Mouse (Mus musculus) large intestine, adult 2 months (tissue): Measurements from ENCODE around the gene Prg3. TPM values are rescaled to one million over a fixed set of nuclear protein-coding genes. Genes with fewer than 3 reads are reported as not detected.

Source experiments
- DNase-seq: peaks from one replicate; pipeline ENCODE4 v3.0.0-alpha.2; 2012; ENCODE audit warnings: low read depth, low spot score
- WGBS: fragments of 180-500 bp; shearing (Covaris S2); methylation state at CpG from one replicate; pipeline ENCODE4 v1.1.7; 2018; 5-methylcytosine and 5-hydroxymethylcytosine counted together
- polyA plus RNA-seq: library from polyadenylated mRNA; depleted of rRNA; stranded (reverse); fragments of >200 nt; gene quantifications from 2 replicates; pipeline ENCODE4 v1.2.3, GENCODE M21; 2012; rRNA removed

The Prg3 gene
- not detected in 2 replicates for polyA plus RNA-seq

DNA sequence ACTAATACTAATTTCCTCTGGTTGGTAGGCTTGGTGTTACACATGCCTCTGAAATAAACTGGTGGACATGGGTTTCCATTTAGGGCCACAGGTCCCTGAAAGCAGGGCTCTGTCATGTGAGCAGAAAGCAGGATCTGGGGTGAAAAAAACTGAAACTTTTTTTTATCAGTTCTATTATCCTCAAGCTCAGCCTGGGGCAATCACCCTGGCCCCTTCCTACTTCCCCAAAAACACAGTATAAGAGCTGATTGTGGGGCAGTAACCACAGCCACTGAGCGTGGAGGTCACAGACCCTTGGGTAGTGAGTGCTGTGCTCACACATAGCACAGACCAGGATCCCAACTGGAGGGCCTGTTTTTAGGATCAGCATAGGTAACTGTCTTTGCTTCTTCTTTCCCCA, at the start of gene Prg3:
Prg3 (plus strand) TSS at position 286 of the 400 bp plus-strand sequence.
- DNase-seq = no peak
- 71% methylated on average over 1 of the region's 1 CpGs for WGBS

DNA sequence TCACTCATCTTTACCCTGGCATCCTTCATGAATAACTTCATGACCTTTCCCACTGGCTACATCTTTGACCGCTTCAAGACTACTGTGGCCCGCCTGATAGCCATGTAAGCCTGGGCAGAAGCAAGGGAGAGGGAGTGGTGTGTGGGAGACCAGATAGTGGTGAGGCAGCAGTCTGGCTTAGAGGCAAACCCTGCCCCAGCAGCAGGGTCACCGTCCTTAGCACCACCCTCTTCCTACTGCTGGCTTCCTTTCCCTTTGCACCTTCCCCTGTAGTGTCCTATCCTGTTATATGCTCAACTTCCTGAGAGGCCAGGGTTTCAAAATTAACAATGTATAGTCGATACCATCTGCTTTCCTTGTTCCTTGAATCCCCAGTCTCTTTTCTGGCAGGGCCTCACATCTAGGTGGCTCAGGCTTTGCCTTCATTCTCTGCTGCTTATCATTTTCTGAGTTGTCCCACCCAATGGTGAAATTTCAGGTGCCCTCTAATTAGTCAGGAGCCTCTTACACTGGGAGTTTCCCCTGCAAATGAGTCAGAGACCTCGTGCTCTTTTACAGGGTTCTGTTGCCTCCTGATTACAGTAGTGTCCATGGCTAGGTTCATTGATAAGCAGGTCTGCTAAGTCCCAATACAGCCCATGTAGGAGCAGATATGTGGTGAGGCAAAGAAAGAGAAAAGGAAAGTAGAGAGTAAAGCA, 49.6 kb upstream of the Prg3 start:
- WGBS = 32% methylated on average over 5 of the region's 5 CpGs
- no peak for DNase-seq

DNA sequence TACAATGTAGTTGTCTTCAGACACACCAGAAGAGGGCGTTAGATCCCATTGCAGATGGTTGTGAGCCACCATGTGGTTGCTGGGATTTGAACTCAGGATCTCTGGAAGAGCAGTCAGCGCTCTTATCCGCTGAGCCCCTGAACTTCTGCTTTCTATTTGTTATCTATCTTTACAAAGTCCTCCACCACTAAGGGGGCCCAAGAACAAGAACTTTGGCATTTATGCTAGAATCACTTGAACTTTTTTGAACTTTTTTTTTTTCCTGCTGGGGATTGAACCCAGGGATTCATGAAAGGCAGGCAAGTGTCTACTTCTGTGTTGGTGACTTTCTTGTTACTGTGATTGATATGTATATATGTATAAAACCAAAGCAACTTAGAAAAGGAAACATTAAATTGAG, 48.7 kb upstream of the Prg3 start:
- no peak for DNase-seq
- 88% methylated on average over 3 of the region's 3 CpGs for WGBS

DNA sequence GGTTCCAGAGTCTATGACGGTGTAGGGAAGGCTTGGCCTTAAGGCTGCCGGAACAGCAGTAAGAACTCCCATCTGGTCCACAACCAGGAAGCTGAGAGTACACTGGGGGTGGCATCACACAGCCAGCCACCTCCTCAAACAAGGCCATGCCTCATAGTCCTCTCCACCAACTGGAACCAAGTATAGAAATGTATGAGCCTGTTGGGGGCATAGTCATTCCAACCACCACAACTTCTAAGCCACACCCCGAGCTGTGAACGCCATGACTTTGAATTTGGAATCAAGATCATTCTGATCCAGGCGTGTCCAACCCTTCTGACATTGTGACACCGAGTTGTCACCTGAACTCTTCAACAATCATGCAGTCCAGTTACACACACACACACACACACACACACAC, 48.3 kb upstream of the Prg3 start:
- 91% methylated on average over 6 of the region's 6 CpGs for WGBS

DNA sequence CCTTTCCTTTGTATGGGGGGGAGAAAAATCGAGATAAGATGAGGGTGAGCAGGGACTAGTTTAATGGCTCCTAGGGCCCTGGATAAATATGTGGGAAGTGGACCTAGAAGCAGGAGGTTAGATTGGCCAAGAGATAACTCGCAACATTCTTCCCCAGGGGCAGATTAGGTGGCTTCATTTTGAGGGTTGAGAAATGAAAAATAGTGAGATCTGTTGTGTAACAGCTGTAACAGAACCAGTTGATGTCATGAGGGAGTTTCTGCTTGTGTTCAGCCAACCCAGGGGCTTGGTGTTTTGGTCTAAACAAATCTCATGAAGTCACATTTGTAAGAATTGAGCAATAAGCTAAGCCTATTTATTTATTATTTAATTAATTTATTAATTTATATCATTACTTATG, 46.7 kb upstream of the Prg3 start:
- WGBS = 72% methylated on average over 2 of the region's 2 CpGs
- DNase-seq = no peak

More for the DNA sequence above, 48.3 kb upstream of the Prg3 start:
- DNase-seq = no peak

DNA sequence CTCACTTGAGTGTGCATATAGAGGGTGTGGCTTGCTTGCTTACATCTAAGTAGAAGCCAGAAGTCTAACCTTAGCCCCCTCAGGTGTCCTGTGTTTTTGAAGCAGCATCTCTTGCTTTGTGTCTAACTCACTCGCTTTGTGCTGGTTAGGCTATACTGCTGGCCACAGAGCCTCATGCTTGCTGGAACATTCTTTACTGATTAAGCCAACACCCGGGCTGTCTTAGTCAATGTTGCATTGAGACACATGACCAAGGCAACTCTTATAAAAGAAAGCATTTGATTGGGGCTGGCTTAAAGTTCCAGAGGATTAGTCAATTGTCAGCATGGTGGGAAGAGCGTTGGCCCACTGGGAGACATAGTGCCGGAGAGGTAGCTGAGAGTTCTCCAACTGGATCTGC, 46.2 kb upstream of the Prg3 start:
- WGBS = 90% methylated on average over 4 of the region's 4 CpGs

DNA sequence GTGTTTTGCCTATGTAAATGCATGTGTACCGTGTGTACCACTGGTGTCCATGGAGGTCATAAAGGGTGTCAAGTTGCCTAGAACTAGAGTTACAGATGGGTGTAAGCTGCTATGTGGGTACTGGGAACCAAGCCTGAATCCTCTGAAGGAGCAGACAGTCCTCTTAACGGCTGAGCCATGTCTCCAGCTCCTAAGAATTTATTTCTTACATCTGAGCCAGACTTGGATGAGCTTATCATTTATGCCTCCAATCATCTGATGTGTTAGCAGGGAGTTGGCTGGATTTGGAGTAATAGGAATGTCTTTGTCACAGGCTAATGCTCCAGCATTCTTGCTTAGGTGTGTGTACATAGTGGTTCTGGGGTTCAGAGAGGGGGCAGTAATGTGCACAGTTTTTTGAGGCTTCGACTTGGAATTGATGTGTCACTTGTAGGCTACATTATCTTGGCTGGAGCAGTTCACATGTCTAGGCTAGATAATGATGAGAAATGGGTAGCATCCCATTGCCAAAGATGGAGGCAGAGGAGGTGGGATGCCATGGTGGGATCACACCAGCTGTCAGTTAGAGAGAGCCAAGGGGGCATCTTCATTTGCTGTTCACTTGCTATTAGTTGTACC, 40.8 kb upstream of the Prg3 start:
- WGBS = 80% methylated on average over 3 of the region's 3 CpGs
- no peak for DNase-seq

More for the DNA sequence above, 46.2 kb upstream of the Prg3 start:
- DNase-seq = no peak

DNA sequence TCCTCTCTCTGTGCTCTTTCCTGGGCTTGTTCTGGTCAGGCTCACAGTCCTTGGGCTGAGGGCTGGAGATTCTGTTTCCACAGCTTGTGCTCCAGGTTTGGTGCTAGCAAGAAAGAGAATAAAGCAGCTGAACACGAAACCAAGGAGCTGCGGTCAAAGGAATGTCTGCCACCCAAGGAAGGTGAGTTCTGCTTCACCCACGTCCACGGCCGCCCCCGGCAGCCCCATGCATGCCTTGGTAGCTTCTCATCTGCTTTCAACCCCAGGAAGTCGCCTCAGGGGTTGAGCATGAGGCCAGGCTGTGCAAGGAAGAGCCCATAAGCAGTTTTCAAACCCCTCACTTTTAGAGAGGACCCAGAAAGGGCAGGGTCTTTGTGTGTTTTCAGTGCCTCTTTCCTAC, 39.8 kb upstream of the Prg3 start:
- WGBS = 90% methylated on average over 7 of the region's 7 CpGs
- DNase-seq = no peak

DNA sequence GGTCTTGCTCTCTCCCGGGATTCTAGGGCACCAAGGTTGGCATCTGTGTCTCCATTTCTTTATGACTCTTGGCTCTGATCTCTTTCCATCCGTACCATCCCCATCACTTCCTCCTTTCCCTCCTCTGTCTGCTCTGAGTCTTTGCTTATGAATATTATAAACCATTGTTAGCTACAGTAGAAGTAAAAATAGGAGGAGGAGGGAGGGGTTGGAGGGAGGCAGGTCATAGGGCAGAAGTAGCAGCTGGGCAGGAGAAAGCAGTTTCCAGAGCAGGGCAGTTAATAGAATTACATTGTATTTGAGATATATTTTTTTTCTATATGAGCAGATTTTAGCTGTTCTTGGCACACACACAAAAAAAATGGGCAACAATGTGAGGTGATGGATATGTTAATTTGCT, 39.3 kb upstream of the Prg3 start:
- no peak for DNase-seq
- WGBS = 27% methylated on average over 2 of the region's 2 CpGs

DNA sequence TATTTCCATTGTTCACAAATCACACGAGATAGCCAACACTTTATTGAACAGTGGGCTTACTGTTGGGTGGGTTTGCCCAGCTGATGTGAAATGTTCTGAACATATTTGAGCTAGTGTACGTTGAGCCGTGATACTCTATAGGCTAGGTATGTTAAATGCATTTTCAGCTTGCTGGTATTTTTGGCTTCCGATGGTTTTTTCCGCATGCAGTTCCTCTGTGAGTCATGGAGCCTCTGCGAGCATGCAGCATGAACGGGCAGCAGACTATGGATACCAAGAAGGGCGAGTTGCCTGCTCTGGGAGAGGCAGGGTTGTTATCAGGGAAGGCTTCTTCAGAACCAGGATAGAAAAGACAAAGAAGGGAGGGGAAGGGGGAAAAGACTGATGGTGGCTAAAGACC, 37.0 kb upstream of the Prg3 start:
- no peak for DNase-seq
- WGBS = 89% methylated on average over 8 of the region's 8 CpGs

DNA sequence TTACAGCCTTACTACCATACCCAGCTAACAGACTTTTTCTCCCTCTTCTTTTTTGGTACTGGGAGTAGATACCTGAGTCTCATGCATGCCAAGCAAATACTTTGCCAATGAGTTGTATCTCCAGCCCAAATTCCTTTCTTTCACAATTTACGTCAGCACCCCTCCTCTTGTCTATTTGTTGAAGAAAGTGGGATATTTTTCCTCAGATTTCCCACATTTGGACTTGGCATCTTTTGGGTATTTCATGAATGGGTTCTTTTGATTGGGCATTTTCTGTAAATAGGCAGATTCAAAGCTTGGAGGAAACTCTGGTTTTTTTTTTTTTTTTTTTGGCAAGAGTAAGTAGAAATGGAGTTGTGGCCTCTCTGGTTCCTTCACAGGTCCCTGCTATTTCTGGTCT, 35.8 kb upstream of the Prg3 start:
- no peak for DNase-seq
- 91% methylated on average over 1 of the region's 1 CpGs for WGBS

DNA sequence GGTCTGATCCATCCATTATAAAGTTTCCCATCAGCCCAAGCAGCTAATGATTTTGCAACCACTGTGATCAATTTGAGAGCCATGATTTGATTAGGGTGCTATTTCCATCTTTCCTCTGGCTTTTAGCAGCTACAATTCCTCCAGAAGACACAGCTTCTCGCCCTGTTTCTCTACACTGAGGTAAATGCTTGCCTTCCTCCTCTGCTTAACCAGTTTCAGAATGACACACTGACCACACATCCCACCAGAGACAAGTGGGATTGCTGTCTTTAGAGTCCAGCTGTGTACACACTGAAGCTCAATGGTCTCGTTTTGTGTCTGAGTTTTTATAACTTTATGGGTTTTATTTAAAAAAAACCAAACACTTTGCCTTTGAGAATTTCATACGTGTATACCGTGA, 35.3 kb upstream of the Prg3 start:
- DNase-seq = no peak
- 28% methylated on average over 4 of the region's 4 CpGs for WGBS

DNA sequence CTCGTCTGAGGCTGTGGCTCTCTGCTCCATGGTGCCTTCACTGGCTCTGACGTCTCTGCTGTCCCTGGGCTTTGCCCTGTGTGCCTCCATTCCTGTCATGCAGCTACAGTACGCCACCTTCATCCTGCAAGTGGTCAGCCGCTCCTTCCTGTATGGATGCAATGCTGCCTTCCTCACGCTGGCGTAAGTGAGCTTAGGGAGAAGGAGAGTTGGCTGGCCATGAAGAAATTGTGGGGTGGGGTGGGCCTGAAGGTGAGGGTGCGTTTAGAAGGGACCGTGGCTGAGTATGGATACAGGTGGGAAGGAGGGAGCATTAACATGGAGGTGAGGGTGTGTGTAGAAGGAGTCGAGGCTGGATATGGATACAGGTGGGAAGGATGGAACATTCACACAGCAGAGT, 32.6 kb upstream of the Prg3 start:
- 94% methylated on average over 9 of the region's 9 CpGs for WGBS
- no peak for DNase-seq

DNA sequence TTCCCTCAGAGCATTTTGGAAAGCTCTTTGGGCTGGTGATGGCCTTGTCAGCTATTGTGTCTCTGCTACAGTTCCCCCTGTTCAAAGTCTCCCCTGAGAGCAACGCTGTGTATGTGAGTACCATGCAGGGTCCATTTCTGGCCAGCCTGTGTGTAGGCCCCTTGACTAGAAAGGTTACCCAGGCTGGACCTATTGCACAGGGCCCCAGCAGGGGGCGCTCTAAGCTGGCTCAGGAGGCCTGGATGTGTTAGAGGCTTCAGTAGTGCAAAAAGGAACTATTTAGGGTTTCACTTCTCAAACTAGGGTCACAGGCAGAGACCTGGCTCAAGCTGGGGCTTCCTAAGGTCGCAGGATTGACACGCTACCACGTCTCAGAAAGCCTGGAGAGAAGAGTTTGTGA, 31.7 kb upstream of the Prg3 start:
- DNase-seq = peak; percentile 28
- 51% methylated on average over 5 of the region's 5 CpGs for whole genome bisulfite sequencing

DNA sequence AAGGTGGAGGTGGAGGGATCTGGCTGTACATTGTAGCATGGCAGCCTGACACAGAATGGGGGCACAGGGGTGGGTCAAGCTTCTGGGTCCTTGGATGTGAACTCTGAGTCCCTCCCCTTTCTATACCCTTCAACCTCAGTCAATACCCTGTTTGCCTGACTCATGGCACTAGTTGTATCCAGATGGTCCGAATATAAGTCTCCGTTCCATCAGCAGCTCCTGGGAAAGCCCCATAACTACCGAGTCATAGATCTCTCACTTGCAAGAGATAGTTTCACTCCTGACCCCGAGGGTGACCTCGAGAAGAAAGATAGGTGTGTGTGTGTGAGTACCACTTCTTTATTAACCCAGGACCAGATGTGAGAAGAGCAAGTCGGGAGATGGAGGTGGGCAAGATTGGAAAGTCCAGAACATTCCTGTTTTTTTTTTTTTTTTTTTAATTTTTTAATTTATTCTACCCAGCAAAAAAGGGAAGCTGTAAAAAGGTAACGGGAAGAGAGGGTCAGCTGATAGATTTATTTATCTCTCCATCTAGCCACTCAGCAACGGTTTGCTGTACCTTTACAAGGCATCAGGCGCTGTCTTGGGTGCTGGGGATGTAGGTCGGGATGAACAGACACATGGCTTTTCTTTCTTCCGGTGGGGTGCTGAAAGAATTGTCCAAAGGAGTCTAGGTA, 29.3 kb upstream of the Prg3 start:
- DNase-seq = no peak
- WGBS = 87% methylated on average over 11 of the region's 11 CpGs

DNA sequence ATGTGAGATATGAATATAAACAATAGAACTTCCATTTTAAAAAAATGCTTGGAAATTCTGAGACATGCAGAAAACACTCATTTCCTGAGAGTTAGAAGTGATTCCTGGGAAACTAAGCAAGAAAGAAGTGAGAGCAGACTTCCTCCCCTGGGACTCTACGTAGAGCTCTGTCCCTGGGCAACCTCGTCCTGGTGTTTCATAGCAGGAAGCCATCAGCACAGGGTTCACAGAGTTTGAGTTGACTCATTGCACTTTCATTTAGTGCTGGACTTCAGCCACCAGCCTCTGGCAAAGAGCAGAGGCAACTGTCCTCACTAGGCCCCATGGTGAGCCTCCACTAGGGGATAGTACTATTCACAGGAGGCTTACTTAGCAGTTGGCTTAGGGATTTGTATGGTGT, 26.7 kb upstream of the Prg3 start:
- 2% methylated on average over 2 of the region's 2 CpGs for WGBS
- peak; percentile 45 for DNase-seq

DNA sequence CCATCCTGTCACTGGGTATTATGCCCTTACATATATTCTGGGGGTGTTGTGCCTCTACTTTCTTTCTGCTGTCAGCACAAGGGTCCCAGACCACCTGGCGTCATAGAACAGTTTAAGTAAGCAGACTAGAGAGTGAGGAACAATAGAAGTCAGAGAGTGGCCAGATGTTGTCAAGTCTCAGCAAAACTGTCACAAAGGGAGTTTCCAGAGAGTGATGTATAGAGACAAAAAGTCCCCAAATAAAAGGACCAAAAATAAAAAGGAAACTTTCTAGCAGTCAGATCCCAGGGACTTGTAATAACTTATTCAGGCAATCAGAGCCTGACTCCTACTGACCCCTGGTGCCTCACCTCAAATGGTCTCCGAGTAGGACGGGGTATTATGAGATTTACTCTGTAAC, 26.1 kb upstream of the Prg3 start:
- 80% methylated on average over 3 of the region's 3 CpGs for whole genome bisulfite sequencing
- DNase-seq = no peak

DNA sequence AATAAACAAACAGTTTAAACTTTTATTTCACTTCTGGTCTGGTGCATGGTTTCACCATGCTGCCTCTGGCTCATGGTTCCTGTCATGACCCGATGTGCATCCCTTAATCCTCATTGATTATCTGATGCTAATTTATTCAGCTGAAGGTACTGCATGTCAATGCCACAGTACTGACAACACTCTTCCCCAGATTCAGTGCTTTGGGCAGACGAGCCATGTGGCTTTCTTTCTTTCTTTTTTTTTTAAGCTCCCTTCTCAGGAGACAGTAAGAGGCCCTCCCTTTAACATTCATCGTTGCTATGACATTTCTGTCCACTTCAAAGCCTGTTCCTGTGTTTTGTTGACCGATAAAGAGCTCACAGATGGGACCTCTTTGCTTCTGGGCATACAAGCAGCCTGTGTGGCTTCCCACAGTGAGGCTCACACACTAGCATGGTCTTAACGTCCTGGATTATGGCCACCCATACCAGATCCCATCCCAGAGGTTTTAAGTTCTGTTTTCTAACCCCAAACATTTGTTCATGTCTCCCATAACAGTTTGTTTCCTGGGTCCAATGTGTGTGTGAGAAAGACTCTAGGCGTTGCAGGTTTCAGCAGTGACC, 25.0 kb upstream of the Prg3 start:
- DNase-seq = no peak
- 52% methylated on average over 6 of the region's 6 CpGs for WGBS

DNA sequence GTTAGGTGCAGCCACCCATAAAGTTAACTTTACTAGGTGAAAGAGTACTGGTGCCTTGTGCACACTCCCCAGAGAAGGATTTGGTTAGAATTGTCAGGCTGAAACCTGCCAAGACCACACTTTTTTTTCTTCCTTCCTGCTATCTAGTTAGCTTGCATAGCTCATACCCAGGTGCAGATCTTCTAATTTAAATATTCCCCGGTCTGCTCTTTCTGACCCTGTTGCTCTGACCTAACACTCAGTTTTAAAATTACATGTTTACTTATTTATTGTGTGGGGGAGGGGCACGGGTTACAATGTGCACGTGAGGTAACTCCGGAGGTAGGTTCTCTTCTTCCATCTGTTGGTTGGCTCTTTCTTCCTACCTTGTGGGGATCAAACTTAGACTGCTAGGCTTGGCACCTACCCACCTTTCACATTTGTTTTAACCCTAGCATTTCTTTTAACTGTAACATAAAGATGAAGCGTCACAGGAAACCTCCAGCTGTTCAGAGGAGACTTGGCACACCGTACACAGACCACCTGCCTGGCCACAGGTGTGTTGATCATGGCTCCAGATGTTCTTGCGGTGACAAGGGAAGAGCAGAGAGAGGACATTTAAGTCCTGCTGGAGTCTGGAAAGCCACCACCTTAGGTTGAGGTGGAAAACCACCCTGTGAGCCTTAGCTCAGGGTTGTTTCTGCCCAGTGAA, 23.8 kb upstream of the Prg3 start:
- DNase-seq = peak; percentile 16
- 30% methylated on average over 7 of the region's 7 CpGs for WGBS

DNA sequence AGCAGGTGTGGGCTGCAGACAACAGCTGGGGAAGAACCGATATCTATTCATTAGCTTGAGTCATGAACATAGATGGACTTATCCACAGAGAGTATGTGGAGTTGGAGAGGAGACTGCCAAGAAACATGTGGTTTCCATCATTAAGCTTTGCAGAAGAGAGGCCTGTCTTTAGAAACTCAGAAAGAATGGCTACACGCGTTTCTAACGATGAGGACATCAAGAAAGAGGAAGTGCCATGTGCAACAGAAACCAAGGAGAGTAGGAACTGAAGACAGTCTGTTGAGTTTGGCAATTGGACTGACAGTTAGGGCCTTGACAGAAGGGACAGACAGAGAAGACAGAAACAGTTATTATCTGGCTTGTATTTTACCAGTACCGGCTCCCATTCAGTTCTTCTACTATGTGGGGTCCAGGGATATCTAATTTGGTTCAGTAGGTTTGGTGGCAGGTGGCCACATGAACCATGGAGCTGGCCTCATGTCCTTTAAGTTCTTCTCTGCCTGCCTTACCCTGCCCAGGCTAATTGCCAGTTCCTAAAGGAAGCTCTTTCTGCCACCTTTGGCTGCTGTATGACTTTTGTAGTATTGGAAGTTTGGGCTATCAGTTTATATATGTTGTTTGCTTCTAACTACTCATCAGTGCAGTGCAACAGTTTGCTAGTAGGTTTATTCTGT, 20.6 kb upstream of the Prg3 start:
- WGBS = 84% methylated on average over 5 of the region's 5 CpGs
- no peak for DNase-seq
